Mouse (Mus musculus): ENCODE measurements around the gene 1700001P01Rik. TPM values are rescaled to one million over a fixed set of nuclear protein-coding genes. Genes with fewer than 3 reads are reported as not detected.

1700001P01Rik gene
- polyA plus RNA-seq, 1 experiment: not detected

- 28% methylated on average over 4 of the region's 4 CpGs for WGBS
- no peaks in the 10 kb centered on the region for H3K27me3 ChIP-seq (replicated peaks; ENCODE audit: control insufficient read depth, insufficient read depth, low read length)
- DNase-seq: peak; percentile 96
- H3K4me3 ChIP-seq (ENCODE audit: insufficient read depth, low read depth, low read length): no peak overlapping the region
- H3K4me1 ChIP-seq (ENCODE audit: control insufficient read depth, insufficient read depth, low read length): peaks cover 55% of the 10 kb centered on the region
- peak overlapping the region; percentile 22 for H3K27ac ChIP-seq (ENCODE audit: insufficient read depth, low read depth, low read length)
- TF ChIP-seq POLR2A (IDR thresholded peaks at IDR 0.05; ENCODE audit: low read depth, low read length) (no peak), CTCF (conservative IDR thresholded peaks at IDR 0.05; ENCODE audit: insufficient read depth, insufficient read length, low read depth, low read length) (no peak)
- no peaks in the 10 kb centered on the region for H3K36me3 ChIP-seq (ENCODE audit: control insufficient read depth, insufficient read depth, low read length)
Measured at GRCm38 (mm10) chr11:97820840-97821239, 45.1 kb upstream of the 1700001P01Rik start.

GRCm38 (mm10) chr11:97819923-97820322 is 44.2 kb upstream of the 1700001P01Rik start:
- TF ChIP-seq CTCF (conservative IDR thresholded peaks at IDR 0.05; ENCODE audit: insufficient read depth, insufficient read length, low read depth, low read length) (no peak), POLR2A (IDR thresholded peaks at IDR 0.05; ENCODE audit: low read depth, low read length) (no peak)
- no peaks in the 10 kb centered on the region for H3K36me3 ChIP-seq (ENCODE audit: control insufficient read depth, insufficient read depth, low read length)
- H3K4me3 ChIP-seq (ENCODE audit: insufficient read depth, low read depth, low read length): no peak overlapping the region
- peak; percentile 61 for DNase-seq
- peak overlapping the region; percentile 22; the same call in 1 of the 2 replicates for H3K27ac ChIP-seq (ENCODE audit: insufficient read depth, low read depth, low read length)
- WGBS: 48% methylated on average over 5 of the region's 5 CpGs
- no peaks in the 10 kb centered on the region for H3K27me3 ChIP-seq (replicated peaks; ENCODE audit: control insufficient read depth, insufficient read depth, low read length)
- peaks cover 63% of the 10 kb centered on the region for H3K4me1 ChIP-seq (ENCODE audit: control insufficient read depth, insufficient read depth, low read length)

DNA sequence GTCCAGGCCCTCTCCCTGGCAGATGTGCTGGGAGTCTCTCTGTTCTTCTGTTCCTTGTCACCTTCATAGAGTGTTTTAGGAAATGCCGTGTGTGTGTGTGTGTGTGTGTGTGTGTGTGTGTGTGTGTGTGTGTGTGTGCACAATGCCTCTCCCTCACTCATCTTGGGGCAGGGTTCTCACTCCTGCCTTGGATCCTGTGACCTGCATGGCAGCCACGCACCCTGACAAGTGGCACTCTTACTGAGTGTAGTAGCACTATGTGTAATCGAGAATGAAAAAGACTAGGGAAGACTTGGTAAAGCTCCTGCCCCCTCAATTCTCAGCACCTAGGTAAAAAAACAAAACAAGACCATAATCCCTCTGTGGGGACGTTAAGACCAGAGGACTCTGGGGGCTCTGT is 43.4 kb upstream of the 1700001P01Rik start:
- H3K4me3 ChIP-seq (ENCODE audit: insufficient read depth, low read depth, low read length): no peak overlapping the region
- no peaks in the 10 kb centered on the region for H3K27me3 ChIP-seq (replicated peaks; ENCODE audit: control insufficient read depth, insufficient read depth, low read length)
- H3K27ac ChIP-seq (ENCODE audit: insufficient read depth, low read depth, low read length): peak overlapping the region; percentile 41
- TF ChIP-seq POLR2A (IDR thresholded peaks at IDR 0.05; ENCODE audit: low read depth, low read length) (no peak), CTCF (conservative IDR thresholded peaks at IDR 0.05; ENCODE audit: insufficient read depth, insufficient read length, low read depth, low read length) (no peak)
- H3K4me1 ChIP-seq (ENCODE audit: control insufficient read depth, insufficient read depth, low read length): peaks cover 66% of the 10 kb centered on the region
- DNase-seq: no peak
- WGBS: 66% methylated on average over 4 of the region's 4 CpGs
- H3K36me3 ChIP-seq (ENCODE audit: control insufficient read depth, insufficient read depth, low read length): no peaks in the 10 kb centered on the region

DNA sequence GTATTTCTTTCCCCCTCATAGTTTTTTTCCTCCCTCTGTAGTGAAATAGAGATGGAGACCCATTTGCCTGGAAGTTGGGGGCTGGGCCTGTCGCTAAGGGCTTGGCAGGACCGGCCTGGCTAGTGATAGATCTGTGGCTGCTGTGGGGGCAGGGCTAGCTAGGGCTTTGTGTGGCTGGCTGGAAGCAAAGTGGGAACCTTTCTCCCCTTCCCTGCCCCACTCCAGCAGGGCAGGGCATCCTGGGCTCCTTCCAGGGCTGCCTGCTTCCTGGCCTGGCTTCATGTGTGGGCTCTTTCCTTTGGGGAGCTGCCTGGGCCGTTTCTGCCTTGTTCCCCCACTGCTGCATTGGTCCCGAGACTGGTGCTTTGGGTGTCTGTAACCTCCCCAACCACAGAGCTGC is 42.9 kb upstream of the 1700001P01Rik start:
- TF ChIP-seq CTCF (conservative IDR thresholded peaks at IDR 0.05; ENCODE audit: insufficient read depth, insufficient read length, low read depth, low read length): no peak
- peak; percentile 62 for DNase-seq
- H3K36me3 ChIP-seq (ENCODE audit: control insufficient read depth, insufficient read depth, low read length): no peaks in the 10 kb centered on the region
- peaks cover 71% of the 10 kb centered on the region for H3K4me1 ChIP-seq (ENCODE audit: control insufficient read depth, insufficient read depth, low read length)
- WGBS: 17% methylated on average over 4 of the region's 4 CpGs
- peak overlapping the region; percentile 41 for H3K27ac ChIP-seq (ENCODE audit: insufficient read depth, low read depth, low read length)
- no peak overlapping the region for H3K4me3 ChIP-seq (ENCODE audit: insufficient read depth, low read depth, low read length)
- no peaks in the 10 kb centered on the region for H3K27me3 ChIP-seq (replicated peaks; ENCODE audit: control insufficient read depth, insufficient read depth, low read length)

- Histone ChIP-seq H3K27me3 (replicated peaks; ENCODE audit: control insufficient read depth, insufficient read depth, low read length) (no peaks in the 10 kb centered on the region), H3K36me3 (ENCODE audit: control insufficient read depth, insufficient read depth, low read length) (no peaks in the 10 kb centered on the region), H3K27ac (ENCODE audit: insufficient read depth, low read depth, low read length) (peak overlapping the region; percentile 41), H3K4me3 (ENCODE audit: insufficient read depth, low read depth, low read length) (no peak overlapping the region), H3K4me1 (ENCODE audit: control insufficient read depth, insufficient read depth, low read length) (peaks cover 76% of the 10 kb centered on the region)
- WGBS: 87% methylated on average over 6 of the region's 6 CpGs
- DNase-seq: no peak
- TF ChIP-seq CTCF (conservative IDR thresholded peaks at IDR 0.05; ENCODE audit: insufficient read depth, insufficient read length, low read depth, low read length) (no peak), POLR2A (IDR thresholded peaks at IDR 0.05; ENCODE audit: low read depth, low read length) (no peak)
Measured at GRCm38 (mm10) chr11:97818003-97818402, 42.3 kb upstream of the 1700001P01Rik start.

- no peaks in the 10 kb centered on the region for H3K27me3 ChIP-seq (replicated peaks; ENCODE audit: control insufficient read depth, insufficient read depth, low read length)
- 13% methylated on average over 5 of the region's 5 CpGs for WGBS
- no peak overlapping the region for H3K4me3 ChIP-seq (ENCODE audit: insufficient read depth, low read depth, low read length)
- H3K4me1 ChIP-seq (ENCODE audit: control insufficient read depth, insufficient read depth, low read length): peaks cover 77% of the 10 kb centered on the region
- peak; percentile 90 for DNase-seq
- TF ChIP-seq CTCF (conservative IDR thresholded peaks at IDR 0.05; ENCODE audit: insufficient read depth, insufficient read length, low read depth, low read length) (no peak), POLR2A (IDR thresholded peaks at IDR 0.05; ENCODE audit: low read depth, low read length) (no peak)
- H3K36me3 ChIP-seq (ENCODE audit: control insufficient read depth, insufficient read depth, low read length): no peaks in the 10 kb centered on the region; the same call in 1 of the 2 replicates
- H3K27ac ChIP-seq (ENCODE audit: insufficient read depth, low read depth, low read length): peak overlapping the region; percentile 67
Measured at GRCm38 (mm10) chr11:97817379-97817778, 41.7 kb upstream of the 1700001P01Rik start.

GRCm38 (mm10) chr11:97816916-97817315 is 41.2 kb upstream of the 1700001P01Rik start:
- Histone ChIP-seq H3K4me3 (ENCODE audit: insufficient read depth, low read depth, low read length) (no peak overlapping the region), H3K27ac (ENCODE audit: insufficient read depth, low read depth, low read length) (peak overlapping the region; percentile 67), H3K4me1 (ENCODE audit: control insufficient read depth, insufficient read depth, low read length) (peaks cover 80% of the 10 kb centered on the region), H3K36me3 (ENCODE audit: control insufficient read depth, insufficient read depth, low read length) (no peaks in the 10 kb centered on the region; the same call in 1 of the 2 replicates), H3K27me3 (replicated peaks; ENCODE audit: control insufficient read depth, insufficient read depth, low read length) (no peaks in the 10 kb centered on the region)
- 44% methylated on average over 9 of the region's 9 CpGs for WGBS
- peak; percentile 59 for DNase-seq
- no peak for TF ChIP-seq CTCF (conservative IDR thresholded peaks at IDR 0.05; ENCODE audit: insufficient read depth, insufficient read length, low read depth, low read length)

All from kidney, adult 2 months (tissue).